Mouse (Mus musculus) heart, postnatal 0 days (tissue): ENCODE measurements around the gene Copz2.

Source experiments
- CTCF ChIP-seq: IDR thresholded peaks from 2 replicates; pipeline ENCODE4 v1.5.1; 2016; ENCODE audit warnings: antibody characterized with exemption, control low read depth, low read depth
- EP300 ChIP-seq: IDR thresholded peaks from 2 replicates; pipeline ENCODE4 v1.6.1; 2016; ENCODE audit warnings: antibody characterized with exemption, low read depth

- TF ChIP-seq CTCF: no peak
- no peak for TF ChIP-seq EP300
These were observed 13.7 kb downstream of the Copz2 start for GRCm38 (mm10) chr11:96863206-96863995.
